Mouse (Mus musculus): ENCODE measurements around the gene Slc30a9.

The Slc30a9 gene

DNA sequence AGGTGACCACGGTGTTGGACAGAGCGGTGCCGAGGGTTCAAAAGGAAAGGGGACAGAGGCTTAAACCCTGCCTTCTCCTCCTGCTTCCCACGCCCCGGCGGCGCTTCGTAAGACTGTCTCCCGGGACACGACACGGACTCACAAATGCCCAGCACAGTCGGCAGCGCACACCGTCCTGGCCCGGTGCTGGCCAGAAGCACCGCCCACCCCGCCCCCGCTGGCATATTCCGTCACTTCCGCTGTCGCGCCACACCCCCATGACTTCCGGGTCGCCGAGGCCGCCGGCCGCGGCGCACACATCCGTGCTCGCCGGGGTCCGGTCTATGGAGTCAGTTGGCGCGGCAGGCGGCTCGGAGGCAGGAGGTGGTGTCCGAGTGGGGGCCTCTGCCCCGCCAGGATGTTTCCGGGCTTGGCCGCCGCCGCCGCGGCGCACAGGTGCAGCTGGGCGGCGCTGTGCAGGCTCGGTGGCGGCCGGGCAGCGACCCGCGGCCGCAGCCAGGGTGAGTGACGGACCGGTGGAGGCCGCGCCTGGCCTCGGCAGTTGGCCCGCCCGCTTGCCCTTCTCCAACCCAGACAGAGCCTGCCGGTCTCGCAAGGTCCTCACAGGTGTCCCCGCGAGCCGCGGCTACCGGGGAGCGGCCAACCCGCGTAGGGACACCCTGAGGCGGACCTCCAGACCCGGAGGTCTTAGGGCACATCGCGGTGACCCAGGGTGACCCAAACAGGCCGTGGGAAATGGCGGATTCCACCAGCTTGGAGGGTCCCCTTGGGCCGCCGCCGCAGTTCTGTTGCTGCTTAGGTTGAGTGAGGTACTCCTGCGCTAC lies at the start of gene Slc30a9:
Gene Slc30a9, plus strand, starts transcription at position 258 of the 824 bp plus-strand sequence.
- peak; percentile 82 to 89 for DNase-seq (ENCODE audit: low spot score in 2 of 2)

DNA sequence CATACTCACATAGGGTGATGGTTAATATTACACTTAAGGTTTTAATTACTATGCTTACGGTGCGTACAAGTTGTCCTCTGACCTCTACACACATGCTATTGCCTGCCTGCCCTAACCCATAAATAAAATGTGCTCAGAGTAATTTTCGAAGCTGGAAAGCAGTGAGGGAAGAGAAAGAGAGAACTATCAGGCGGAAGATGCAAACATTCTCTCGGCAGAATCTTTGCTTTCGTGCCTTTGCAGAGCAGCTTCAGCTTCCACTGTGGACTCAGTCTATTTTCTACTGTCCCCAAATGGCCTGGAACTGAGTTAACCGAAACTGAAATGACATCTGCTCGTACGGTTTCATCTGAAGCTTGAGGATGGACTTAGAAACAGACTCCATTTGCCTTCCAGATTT lies 48.3 kb upstream of the Slc30a9 start:
- no peak for DNase-seq (ENCODE audit: low spot score in 2 of 2)

DNA sequence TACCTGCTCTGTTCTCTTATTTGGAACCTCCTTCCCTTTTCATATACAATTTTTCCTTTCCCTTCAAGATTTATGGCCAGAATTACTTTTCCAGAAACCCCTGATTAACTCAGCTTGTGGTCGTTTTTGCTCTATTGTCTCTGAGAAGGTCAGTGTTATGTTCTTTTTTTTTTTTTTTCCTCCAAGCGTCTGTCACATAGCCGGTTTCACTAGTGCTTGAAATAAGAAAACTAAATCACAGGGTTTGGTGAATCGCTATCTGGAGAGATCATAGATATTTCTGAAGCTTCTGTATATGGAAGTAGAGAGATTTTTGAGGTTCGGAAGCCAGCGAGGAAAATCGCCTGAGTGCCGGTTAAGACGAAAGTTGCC lies 46.6 kb upstream of the Slc30a9 start:
- DNase-seq (ENCODE audit: low spot score in 2 of 2), result no peak

DNA sequence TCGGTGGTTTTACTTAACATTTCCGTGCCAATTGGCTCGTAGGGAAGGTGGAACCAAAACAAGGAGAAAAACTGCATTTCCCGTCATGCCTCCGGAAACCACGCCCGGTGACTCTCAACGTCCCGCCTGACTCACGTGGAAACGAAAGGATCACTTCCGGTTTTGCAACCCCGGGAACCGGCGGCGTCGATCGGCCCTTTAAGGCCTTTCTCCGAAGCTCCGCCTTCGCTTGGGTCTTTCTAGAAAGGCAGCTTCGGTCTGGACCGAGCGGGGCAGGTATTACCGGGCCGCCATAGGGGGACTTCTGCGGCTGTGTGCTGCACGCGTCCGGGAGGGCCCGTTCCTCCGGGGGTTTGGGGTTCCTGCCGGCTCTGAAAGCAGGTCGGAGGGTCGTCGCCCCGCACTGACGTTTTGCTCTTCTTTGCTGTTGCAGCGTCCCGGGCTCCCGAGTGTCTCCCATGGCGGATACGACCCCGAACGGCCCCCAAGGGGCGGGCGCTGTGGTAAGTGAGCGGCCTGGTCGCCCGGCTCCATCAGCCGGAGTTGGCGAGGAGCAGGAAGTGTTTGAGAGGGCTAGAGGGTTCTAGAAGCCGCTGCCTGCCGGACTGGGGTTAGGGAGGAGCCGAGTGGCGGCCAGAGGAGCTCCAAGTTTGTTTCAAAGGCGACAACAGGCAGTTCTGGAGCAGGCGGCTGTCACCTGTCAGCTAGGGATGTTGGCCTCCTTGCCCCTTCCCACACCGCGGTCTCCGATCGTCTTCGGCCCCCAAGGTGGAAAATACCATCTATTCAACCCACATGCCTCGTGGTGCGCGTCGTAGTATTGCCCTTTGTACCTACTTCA lies 46.0 kb upstream of the Slc30a9 start, which contains the start of gene Tmem33:
Gene Tmem33, plus strand, starts transcription at position 35 of the 841 bp plus-strand sequence.
- DNase-seq (ENCODE audit: low spot score in 2 of 2), result peak; percentile 87 to 90

DNA sequence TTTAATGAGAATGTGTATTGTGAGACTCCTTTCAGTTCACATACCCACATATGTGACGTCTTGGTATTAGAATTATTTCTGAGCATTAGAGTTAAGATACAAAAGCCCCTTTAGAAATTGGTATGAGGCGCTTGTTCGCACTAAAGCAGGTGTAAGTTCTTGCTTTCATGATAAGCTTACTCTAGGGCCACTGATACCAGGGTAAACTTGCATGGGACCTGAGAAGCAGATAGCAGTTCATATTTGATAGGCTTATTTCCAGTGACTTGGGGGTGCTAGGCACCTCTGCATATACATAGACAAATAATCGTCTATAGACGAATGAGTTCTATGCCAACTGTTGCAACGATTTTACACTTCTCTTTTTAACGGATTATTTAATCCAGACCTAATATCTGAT lies 43.8 kb upstream of the Slc30a9 start:
- DNase-seq (ENCODE audit: low spot score in 2 of 2), result no peak

DNA sequence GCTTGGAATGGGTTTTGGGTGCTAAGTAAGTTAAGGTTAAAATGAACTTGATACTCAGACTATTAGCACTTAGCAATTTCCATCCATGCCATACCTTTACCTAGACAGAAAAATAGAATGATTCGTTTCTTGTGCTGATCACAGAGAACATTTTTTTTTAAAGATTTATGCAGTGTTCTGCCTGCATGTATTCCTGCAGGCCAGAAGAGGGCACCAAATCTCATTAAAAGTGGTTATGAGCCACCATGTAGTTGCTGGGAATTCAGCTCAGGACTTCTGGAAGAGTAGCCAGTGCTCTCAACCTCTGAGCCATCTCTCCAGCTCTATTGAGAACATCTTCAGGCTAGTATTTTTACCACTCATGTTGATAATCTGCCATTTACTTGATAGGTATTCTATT lies 40.6 kb upstream of the Slc30a9 start:
- DNase-seq (ENCODE audit: low spot score in 2 of 2), result no peak

DNA sequence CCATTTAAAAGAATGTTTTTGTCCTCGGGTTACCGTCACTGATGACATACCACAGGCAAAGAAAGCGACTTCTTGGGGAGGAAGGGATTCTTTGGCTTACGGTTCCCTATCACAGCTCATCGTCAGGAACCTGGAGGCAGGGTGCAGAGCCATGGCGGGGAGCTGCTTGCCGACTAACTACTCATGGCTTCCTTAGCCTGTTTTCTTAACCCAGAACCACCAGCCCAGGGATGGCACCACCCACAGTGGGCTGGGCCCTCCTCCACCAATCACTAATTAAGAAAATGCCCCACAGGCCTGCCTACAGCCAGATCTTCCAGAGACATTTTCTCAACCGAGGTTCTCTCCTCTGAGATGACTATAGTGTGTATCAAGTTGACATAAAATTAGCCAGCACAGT lies 37.4 kb upstream of the Slc30a9 start:
- DNase-seq (ENCODE audit: low spot score in 2 of 2), result no peak

DNA sequence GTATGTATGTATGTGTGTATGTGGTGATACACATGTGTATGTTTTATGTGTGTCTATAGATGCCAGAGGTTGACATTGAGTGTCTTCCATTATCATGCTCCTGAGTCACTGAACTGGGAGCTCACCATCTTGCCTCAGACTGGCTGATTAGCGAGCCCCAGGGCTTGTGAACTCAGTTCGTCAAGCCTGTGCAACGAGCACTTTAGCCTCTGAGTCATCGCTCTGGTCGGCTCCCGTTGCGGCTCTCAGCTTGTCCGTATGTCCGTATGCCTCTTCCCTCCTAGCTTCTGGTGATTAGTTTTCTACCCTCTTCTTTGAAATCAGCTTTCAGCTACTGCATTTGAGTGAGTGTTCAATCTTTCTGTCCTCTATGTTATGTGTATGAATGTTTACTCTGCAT lies 27.3 kb upstream of the Slc30a9 start:
- no peak for DNase-seq (ENCODE audit: low spot score in 2 of 2)

DNA sequence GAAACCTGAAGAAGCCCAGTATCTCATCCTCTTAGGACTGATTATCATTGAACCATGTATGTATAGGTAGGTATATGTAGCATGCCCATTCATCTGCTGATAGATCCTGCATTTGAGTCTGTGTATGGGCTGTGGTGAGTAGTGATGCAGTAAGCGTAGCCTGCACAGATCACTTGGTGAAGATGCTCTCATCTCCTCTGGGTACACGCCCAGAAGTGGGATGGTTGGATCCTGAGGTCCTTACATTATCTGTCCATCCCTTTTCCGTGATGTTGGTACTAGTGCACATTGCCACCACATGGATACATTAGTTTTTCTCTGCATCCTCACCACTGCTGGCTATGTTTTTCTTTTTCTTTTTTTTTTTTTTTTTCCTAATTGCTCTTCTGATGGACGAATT lies 26.9 kb upstream of the Slc30a9 start:
- DNase-seq (ENCODE audit: low spot score in 2 of 2), result no peak

DNA sequence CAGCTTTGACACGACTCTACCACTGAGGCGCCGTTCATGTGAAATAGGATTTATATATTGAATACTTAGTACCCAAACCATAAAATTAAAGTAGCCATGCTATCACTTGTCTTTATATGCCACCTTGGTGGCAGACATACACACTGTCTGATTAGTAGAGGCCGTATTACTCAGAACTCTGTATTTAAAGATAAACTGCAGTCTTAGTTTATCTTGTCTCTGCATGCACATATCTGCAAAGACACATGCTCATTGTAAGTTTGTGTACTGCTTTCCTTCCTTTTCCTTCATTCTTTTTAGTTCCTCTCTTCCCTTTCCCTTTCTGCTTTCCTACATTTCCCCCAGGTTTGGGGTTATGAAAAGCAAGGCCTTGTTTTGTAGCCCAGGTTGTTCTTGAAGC lies 26.4 kb upstream of the Slc30a9 start:
- no peak for DNase-seq (ENCODE audit: low spot score in 2 of 2)

DNA sequence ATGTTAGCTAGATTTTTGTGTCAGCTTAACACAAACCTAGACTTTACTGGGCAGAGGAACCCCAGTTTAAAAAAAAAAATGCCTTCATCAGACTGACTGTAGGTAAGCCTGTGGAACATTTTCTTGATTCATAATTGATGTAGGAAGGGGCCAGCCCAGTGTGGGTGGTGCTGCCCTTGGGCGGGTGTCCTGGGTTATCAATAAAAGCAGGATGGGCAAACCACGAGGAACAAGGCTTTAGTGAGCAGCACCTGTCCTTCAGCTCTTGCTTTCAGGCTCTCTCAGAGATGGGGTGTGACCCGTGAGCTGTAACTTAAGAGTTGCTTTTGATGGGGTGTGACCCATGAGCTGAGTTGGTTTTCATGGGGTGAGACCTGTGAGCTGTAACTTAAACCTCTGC lies 11.7 kb upstream of the Slc30a9 start:
- no peak for DNase-seq (ENCODE audit: low spot score in 2 of 2)

DNA sequence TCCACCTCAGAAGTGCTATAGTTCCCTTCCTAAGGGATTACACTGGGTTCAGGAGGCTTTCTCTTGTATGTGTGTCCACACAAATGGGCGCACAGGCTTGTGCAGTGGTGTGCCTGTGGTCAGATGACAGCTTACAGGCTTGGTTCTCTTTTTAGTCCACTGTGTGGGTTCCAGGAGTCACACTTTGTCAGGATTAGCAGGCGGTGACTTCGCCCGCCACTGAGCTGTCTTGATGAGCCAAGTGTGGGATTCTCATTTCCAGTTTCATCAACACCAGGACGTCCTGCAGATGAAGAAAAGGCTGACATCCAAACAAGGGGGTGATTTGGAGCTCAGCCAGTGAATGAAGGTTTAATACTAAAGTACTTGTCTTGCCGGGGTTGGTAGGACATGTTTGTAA lies 11.1 kb upstream of the Slc30a9 start:
- DNase-seq (ENCODE audit: low spot score in 2 of 2), result no peak

DNA sequence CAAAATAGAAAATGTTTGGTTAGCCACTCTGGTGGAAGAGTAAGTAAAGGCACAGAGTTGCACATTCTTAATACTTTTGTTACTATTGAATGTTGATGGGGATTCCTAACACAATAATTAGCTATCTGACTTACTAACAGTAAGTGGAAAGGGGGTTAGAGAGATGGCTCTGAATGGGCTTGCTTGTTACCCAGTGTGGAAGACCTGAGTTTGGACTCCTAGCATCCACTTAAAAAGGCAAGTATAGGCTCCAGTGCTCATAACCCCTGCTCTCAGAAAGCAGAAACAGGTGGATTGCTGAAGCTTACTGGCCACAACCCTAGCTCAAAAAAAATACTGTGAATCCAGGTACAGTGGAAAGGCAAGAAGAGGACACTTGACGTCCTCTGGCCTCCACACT lies 10.6 kb upstream of the Slc30a9 start:
- no peak for DNase-seq (ENCODE audit: low spot score in 2 of 2)

DNA sequence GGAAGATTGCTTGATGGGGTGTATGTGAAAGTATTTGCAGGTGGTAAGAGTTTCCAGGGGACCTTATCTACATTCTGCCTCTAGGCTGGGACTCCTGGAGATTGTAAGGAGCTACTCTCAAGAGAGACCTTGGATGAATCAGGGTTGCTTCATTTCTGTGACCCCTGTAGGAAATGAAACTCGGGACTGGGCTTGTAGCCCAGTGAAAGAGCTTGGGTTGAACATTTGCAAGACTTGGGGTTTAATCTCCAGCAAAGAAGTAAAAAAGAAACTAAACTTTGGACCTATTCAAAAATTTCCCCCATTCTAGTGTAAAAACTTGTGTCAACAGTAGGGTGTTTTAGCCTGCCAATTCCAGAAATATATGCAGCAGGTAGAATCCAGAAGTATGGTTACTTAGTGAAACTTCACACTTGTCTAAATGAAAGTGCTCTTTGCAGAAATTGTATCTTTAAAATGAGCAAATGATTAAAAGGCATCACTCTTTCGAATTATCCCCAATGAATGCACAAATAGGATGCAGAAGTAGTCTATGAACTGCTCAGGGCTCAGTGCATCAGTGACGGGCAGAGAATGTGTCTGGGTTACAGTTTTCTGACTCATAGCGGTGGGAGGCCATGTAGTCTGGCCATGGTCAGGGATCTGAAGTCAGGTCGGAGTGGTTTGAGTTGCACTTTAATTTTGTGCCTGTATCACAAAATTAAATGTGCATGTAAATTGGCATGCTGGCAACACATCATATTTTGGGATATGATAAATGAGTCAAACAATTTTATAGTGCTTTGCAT lies 9.5 kb upstream of the Slc30a9 start:
- DNase-seq (ENCODE audit: low spot score in 2 of 2), result no peak

DNA sequence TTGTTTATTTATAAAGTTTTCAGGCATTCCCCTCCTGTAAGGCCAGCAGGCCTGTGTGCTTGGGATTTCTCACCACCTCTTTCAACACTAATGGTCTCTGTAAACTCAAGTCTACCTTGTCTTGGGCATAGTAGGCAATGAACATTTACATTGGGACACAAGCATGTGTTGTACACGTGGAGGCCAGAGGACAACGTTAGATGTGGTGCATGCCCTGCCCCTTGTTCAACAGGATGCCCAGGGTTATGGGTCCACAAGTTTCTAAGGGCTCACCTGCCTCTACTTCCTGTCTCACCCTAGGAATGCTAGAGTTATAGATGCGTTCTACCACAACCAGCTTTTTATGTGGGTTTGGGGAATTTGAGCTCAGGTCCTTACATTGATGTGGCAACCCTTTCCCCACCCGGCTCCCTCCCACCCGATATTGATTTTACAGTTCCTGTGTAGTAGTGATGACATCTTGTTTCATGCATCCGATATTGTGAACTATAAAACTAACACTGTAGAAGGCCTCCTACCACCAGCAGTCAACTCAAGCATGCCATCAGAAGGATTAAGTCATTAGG lies 6.8 kb upstream of the Slc30a9 start:
- no peak for DNase-seq (ENCODE audit: low spot score in 2 of 2)

DNA sequence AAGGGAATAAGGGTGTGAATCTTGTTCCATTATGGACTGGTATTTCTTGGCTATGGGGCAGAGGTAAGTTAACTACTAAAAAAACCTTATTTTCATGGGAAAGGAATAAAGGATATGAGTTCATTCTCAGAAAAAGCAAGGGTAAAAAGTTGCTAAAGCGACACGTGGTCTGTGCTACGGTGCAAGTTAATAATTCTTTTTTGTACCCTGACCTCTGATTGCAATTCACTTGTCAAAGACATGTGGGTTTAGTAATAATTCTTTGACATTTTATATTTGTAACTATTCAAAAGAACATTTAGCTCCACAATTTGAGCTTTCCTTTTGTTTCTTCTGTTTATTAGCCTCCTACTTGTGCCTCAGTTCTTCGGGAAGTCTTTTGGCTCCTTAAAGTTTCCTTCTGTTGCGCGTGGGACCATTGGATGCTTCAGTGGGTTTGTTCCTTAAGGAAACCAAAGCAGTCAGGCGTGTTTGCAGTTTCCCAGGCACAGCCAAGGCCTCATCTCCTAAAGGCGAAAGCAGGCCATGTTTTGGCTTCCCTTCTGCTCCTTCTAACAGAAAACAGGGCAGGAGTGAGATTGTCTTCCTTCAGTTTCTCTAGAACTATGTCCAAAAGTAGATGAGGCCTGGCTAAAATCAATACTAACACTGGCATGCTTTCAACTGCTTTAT lies 5.7 kb upstream of the Slc30a9 start:
- no peak for DNase-seq (ENCODE audit: low spot score in 2 of 2)

DNA sequence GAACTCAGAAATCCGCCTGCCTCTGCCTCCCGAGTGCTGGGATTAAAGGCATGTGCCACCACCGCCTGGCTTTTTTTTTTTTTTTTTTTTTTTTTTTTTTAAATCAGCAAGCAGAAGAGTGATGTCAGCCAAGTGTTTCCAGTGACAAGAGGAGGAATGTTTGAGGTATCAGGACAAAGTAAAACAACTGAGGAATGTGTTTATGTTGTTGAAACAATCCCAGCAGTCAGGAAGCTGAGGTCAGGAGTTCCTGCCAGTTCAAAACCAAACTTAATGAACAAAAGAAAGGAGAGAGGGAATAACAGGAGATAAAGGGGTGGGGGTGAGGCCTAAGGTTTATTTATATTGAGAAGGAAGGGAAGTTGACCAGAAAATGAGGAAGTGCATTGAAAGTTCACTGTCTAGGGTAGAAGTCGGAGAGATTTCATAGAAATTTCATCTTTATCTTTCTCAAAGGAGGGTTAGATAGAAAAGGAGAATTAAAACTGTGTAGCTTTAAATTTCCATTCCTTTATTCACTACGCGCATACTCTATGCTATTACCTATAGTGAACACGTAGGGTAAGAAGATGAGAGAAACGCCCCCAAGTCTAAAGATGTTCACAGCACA lies 4.9 kb upstream of the Slc30a9 start:
- no peak for DNase-seq (ENCODE audit: low spot score in 2 of 2)

DNA sequence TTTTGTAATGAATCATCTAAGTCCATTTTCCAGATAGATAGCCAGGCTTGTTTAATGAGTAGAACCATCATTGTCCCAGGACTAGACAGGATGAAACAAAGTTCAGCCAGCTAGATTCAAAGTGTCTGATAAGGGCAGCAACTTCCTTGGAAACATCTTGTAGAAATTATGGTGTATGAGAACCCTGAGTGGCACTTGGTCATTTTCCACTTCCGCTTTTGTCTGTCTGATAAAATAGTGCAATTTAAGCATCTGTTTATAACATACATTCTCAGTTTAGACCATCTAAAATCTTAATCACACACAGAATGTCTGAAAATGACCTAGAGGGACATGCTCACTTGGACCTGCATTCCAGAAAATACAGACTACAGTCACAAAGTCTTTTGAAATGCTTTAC lies 2.9 kb upstream of the Slc30a9 start:
- DNase-seq (ENCODE audit: low spot score in 2 of 2), result no peak

DNA sequence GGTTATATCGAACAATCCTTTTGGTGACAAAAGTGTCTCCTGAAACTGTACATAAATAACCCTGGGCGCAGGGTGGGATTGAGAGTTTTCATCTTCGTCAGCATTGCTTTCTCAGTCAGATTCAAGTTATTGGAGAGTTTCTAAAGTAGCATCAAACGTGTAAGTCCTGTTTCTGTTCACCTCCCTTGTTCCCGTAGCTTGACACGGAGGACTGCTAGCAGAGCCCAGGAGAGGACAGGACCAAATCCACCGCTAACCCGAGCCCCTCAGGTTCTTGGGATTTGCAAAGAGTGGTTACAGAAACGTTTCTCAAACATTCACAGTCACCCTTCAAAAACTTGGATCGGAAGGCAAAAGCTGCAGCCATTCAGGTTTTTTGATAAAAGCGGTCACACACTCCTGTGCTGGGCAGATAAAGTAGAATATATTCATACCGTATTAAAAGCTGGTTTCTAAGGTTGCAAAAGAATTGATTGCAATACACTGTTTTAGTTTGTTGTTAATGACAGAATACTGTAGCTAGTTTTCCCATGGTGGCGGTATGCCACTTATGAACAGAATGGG lies 986 bp downstream of the Slc30a9 start:
- no peak for DNase-seq (ENCODE audit: low spot score in 2 of 2)

DNA sequence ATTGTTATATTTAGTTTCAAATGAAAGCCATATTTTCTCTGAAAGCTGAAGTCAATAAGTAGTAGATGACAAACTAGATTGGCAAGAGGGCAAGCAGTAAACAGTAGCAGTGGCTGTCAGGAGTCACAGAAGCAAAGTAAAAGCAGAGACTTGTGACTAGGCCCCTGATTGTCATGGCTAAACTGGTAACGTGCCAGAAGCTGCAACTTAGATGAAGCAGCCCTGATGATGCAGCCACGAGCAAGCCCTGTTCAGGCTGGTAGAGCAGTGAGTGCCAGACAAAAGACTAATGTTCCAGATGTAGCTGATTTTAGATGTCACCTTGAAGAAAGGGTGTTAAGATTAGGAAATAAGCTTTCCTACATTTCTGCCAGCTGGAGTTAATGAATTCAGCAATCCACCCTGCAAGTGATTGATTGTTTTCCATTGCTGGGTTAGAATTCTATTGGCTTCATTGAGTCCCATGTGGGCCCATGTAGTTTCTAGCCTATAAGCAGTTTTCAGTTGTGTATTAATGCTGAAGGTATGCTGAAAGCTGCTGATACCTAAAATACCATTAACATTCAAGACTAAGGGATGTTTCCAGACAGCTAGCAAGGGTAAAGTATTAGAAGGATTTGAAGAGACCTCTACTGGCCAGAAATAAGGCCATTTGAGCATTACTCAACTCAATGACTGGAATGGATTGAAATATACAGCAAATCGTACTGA lies 5.2 kb downstream of the Slc30a9 start:
- DNase-seq (ENCODE audit: low spot score in 2 of 2), result no peak
